Mouse (Mus musculus) MN1 (cell line): ENCODE data around the gene Prl2c1.
"Not testable (repeated sequence)": the region's sequence is repeated elsewhere in the genome, so short reads cannot be mapped to it uniquely, and the experiment has no call there.

ENCODE experiments used
- DNase-seq: peaks from one replicate; pipeline ENCODE4 v3.0.0-alpha.2; 2016; ENCODE audit warnings: low spot score

The Prl2c1 gene

DNA sequence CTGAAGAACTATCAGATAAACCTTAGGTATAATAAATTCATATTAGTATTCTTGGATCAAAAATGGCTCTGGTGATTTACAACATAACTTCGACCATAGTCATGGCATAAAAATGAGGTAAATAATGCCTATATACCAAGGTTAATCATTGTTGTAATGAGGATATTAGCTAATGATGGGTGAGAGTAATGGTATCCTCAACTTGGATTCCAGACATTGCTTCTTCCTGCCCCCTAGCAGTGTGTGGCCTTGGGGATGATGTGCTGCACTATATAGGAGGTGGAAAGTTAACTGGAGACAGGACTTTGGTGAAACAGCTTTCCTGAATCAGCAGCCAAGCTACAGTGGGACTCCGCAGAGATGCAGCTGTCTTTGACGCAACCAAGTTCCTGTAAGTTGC, at the start of gene Prl2c1:
Gene Prl2c1, plus strand, starts transcription at position 301 of the 400 bp plus-strand sequence.
- DNase-seq = no peak

- DNase-seq = no peak
These were observed 47.8 kb upstream of the Prl2c1 start, which contains the start of gene Prl2a1 for GRCm38 (mm10) chr13:27801354-27801753. Gene Prl2a1 (plus strand): TSS chr13:27801654.

GRCm38 (mm10) chr13:27802765-27803164, 46.4 kb upstream of the Prl2c1 start:
- no peak for DNase-seq

- not testable (repeated sequence) for DNase-seq
These were observed 55.1 kb downstream of the Prl2c1 start for GRCm38 (mm10) chr13:27904236-27904635.
